In the genomic region with DNA sequence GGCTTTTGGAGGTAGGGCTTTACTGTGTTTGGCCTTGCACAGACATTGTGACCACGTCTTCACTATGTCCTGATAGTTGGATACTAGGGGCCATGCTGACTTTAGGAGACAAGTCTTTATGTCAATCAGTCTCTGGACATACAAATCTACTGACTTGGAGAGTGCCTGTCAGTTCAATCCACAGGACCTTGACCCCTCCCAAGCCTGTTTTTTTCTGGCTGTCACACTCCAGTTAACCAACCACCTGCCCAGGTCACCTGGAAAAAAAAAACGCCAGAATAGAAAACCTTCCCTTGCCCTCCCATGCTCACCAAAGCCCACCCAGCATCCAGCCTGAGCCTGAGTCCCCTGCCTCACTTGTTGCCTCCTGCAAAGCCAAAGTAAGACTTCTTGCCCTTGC, we compare ENCODE assay signal across 9 mouse cellular contexts.
"Had no signal": no experiment of that assay in that cellular context is flagged by ENCODE, and none has a peak within 500 bp of the region (broad histone marks: within the 10 kb centered on the region; RNA-seq: fewer than 3 reads in every experiment).

No protein-coding gene starts in this region.

- DNase-seq: kidney, postnatal 10 days; layer of hippocampus, postnatal 36 days; liver, embryonic 13.5 days; lung, adult 2 months; lung, postnatal 14 days; lung, postnatal 4 days; midbrain, embryonic 14.5 days; thymus, adult 18-20 months; thymus, postnatal 36 days had no signal
